Mouse (Mus musculus) heart, adult 8-10 months (tissue): ENCODE data around the gene Tmem160. TPM values are rescaled to one million over a fixed set of nuclear protein-coding genes. Genes with fewer than 3 reads are reported as not detected.

Source experiments
- DNase-seq: peaks from one replicate; pipeline ENCODE4 v3.0.0; 2022; ENCODE audit warnings: low spot score
- total RNA-seq, 4 experiments: library from RNA; stranded (reverse); gene quantifications; 2 replicates each; pipeline ENCODE4 v1.2.4; 2022

Gene Tmem160
- total RNA-seq, 4 experiments from 2014 or later: 79.6 to 97.6 (median 89.8) TPM

- DNase-seq: no peak
Measured at GRCm38 (mm10) chr7:16441241-16441640, 11.3 kb upstream of the Tmem160 start.

- no peak for DNase-seq
Measured at GRCm38 (mm10) chr7:16451656-16452055, 923 bp upstream of the Tmem160 start.

- peak; percentile 56 for DNase-seq
Measured at GRCm38 (mm10) chr7:16453118-16453711, 636 bp downstream of the Tmem160 start.

GRCm38 (mm10) chr7:16455016-16455415 is 2.4 kb downstream of the Tmem160 start:
- no peak for DNase-seq

GRCm38 (mm10) chr7:16456289-16456688 is 3.7 kb downstream of the Tmem160 start:
- DNase-seq: no peak

- no peak for DNase-seq
Measured at GRCm38 (mm10) chr7:16460566-16460965, 8.0 kb downstream of the Tmem160 start.

- DNase-seq: no peak
Measured at GRCm38 (mm10) chr7:16461151-16461550, 8.6 kb downstream of the Tmem160 start.

- DNase-seq: no peak
Measured at GRCm38 (mm10) chr7:16461705-16462104, 9.1 kb downstream of the Tmem160 start.

- DNase-seq: peak; percentile 74
Measured at GRCm38 (mm10) chr7:16463214-16463613, 10.6 kb downstream of the Tmem160 start.

- peak; percentile 49 for DNase-seq
Measured at GRCm38 (mm10) chr7:16465160-16465559, 12.6 kb downstream of the Tmem160 start.

GRCm38 (mm10) chr7:16465568-16465967 is 13.0 kb downstream of the Tmem160 start:
- DNase-seq: no peak

- DNase-seq: no peak
Measured at GRCm38 (mm10) chr7:16466565-16466964, 14.0 kb downstream of the Tmem160 start.

- DNase-seq: no peak
Measured at GRCm38 (mm10) chr7:16468115-16468514, 15.5 kb downstream of the Tmem160 start.

- DNase-seq: no peak
Measured at GRCm38 (mm10) chr7:16471549-16471948, 19.0 kb downstream of the Tmem160 start.

GRCm38 (mm10) chr7:16472116-16472709 is 19.6 kb downstream of the Tmem160 start:
- no peak for DNase-seq

- DNase-seq: no peak
Measured at GRCm38 (mm10) chr7:16473847-16474246, 21.3 kb downstream of the Tmem160 start.

GRCm38 (mm10) chr7:16474445-16474844 is 21.9 kb downstream of the Tmem160 start:
- no peak for DNase-seq

- DNase-seq: no peak
Measured at GRCm38 (mm10) chr7:16475321-16475720, 22.7 kb downstream of the Tmem160 start.

GRCm38 (mm10) chr7:16475764-16476599 is 23.4 kb downstream of the Tmem160 start:
- no peak for DNase-seq

GRCm38 (mm10) chr7:16476600-16476989 is 24.0 kb downstream of the Tmem160 start:
- DNase-seq: no peak

- DNase-seq: no peak
Measured at GRCm38 (mm10) chr7:16477628-16478027, 25.0 kb downstream of the Tmem160 start, which contains the start of gene Npas1. TSS of gene Npas1 (minus strand) at chr7:16477728.

- no peak for DNase-seq
Measured at GRCm38 (mm10) chr7:16488816-16489215, 36.2 kb downstream of the Tmem160 start.

GRCm38 (mm10) chr7:16489948-16490347 is 37.4 kb downstream of the Tmem160 start:
- peak; percentile 16 for DNase-seq
